Mouse (Mus musculus): ENCODE data around the gene Rbfox3.

DNA sequence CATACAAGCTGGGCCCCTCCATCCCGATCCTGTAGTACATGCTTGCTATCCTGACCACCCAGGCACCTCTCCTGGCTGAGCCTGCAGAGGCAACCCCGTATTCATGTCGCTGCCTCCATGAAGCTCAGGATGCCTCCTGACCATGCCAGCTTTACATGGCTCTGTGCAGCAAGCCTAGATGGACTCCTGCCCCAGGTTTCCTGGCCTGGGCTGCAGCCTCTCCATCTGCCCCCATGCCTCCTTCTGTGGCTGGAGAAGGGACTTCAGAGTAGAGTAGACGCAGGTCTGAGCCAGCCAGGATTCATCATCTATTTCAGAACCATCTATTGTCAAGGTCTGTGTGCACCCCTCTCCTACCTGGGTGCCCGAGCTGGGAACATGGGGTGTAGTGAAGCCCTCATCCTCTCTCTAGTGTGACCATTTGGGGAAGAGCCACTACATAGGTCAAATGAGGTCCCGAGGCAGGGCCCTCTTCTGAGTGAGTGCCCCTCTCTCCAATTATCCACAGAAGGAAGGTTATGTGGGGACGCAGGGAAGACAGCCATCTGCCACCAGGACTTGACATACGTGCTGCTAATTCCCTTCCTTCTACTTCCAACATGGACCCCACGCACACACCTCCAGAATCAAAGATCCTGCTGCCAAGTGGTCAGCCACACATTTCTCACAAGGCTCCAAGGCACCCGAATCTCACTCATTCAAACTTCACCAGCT, 153.0 kb downstream of the Rbfox3 start:
- TF ChIP-seq CTCF (IDR thresholded peaks at IDR 0.05) = no peak
- no peak for TF ChIP-seq EP300 (IDR thresholded peaks at IDR 0.05)

All from lung, postnatal 0 days (tissue).